Mouse (Mus musculus) bone marrow macrophage, adult 2 months (primary cell): ENCODE results near the gene Cyld.

Experiments used
- CTCF ChIP-seq: IDR thresholded peaks from 2 replicates; pipeline ENCODE4 v1.5.1; 2012; ENCODE audit warnings: low read depth, mild to moderate bottlenecking, low read length, moderate library complexity
- POLR2A ChIP-seq: IDR thresholded peaks from 2 replicates; pipeline ENCODE4 v1.6.1; 2012; ENCODE audit warnings: mild to moderate bottlenecking, low read depth, low read length, borderline replicate concordance

DNA sequence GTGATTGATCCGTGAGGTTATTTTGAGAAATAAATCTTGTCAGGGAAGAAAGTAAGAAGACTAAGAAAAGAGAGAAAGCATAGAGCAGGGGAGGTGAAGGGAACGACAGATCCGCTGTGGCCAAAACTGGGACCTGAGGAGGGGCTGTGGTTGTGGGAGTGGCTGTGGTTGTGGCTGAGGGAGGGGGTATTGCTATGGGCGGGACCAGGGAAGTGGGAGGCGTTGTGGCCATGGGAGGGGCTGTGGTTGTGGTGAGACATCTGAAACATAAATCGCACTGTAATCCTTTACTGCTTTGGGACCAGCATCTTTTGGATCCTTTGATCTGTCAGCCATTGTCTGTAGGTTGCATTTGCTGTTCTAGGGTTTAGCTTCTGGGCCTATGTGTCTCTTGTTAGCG lies 74.4 kb downstream of the Cyld start:
- TF ChIP-seq POLR2A = no peak
- no peak for TF ChIP-seq CTCF
